Comparison of ENCODE assay signal across 13 mouse cellular contexts in genomic region chr8:57332676-57333482, GRCm38 (mm10). TPM values are rescaled to one million over a fixed set of nuclear protein-coding genes. Genes with fewer than 3 reads are reported as not detected.
DNase-seq lines count a peak whose midpoint lies in the region; ATAC-seq and TF ChIP-seq lines count a peak whose summit lies in the region.
"Had no signal": no experiment of that assay in that cellular context is flagged by ENCODE, and none has a peak within 500 bp of the region (broad histone marks: within the 10 kb centered on the region; RNA-seq: fewer than 3 reads in every experiment).

No protein-coding gene starts in this region.

- no peak for DNase-seq in lung, embryonic 14.5 days
- DNase-seq in lung, adult 18-20 months: no peak
- DNase-seq in adrenal gland, adult 8-10 months: no peak
- DNase-seq in left cerebral cortex, postnatal 36 days (ENCODE audit: low spot score in 2 of 2): no peak
- DNase-seq: kidney, adult 9 months; right cerebral cortex, postnatal 25 days; thymus, adult 18-20 months had no signal

- no peak overlapping the region for H3K9ac ChIP-seq in lung, embryonic 14.5 days
- H3K9ac ChIP-seq in embryonic facial prominence, embryonic 15.5 days: no peak overlapping the region; the same call in 1 of the 2 replicates
- peak overlapping the region; percentile 34 for H3K9ac ChIP-seq in intestine, embryonic 15.5 days
- no peak overlapping the region for H3K9ac ChIP-seq in neural tube, embryonic 15.5 days (replicated peaks)
- H3K9ac ChIP-seq: neural tube, embryonic 12.5 days had no signal

- no peak for ATAC-seq in lung, embryonic 14.5 days (ENCODE audit: insufficient read depth)
- no peak for ATAC-seq in embryonic facial prominence, embryonic 15.5 days (ENCODE audit: insufficient number of reproducible peaks, low FRiP score, low TSS enrichment, low read depth)
- no peak for ATAC-seq in intestine, embryonic 15.5 days
- peak; percentile 20; the same call in 1 of the 2 replicates for ATAC-seq in neural tube, embryonic 15.5 days (ENCODE audit: low FRiP score)

- intact Hi-C loops in left cerebral cortex, postnatal 36 days (cut with DNase I): loop anchor here (5.0 to 10.0 kb wide), 2 partner anchors 448 to 651 kb away; no protein-coding TSS in a partner anchor

- peak overlapping the region; percentile 12; the same call in 1 of the 2 replicates for H3K4me3 ChIP-seq in lung, embryonic 14.5 days (ENCODE audit: low read depth, low read length)
- peak overlapping the region; percentile 33 for H3K4me3 ChIP-seq in embryonic facial prominence, embryonic 15.5 days (replicated peaks)
- peak overlapping the region; percentile 29 for H3K4me3 ChIP-seq in intestine, embryonic 15.5 days (replicated peaks)
- no peak overlapping the region for H3K4me3 ChIP-seq in neural tube, embryonic 15.5 days (replicated peaks)
- H3K4me3 ChIP-seq: neural tube, embryonic 12.5 days had no signal

- H3K4me2 ChIP-seq in lung, embryonic 14.5 days: peak overlapping the region; percentile 45; the same call in 1 of the 2 replicates
- peak overlapping the region; percentile 45; the same call in 1 of the 2 replicates for H3K4me2 ChIP-seq in embryonic facial prominence, embryonic 15.5 days (replicated peaks)
- peak overlapping the region; percentile 58 for H3K4me2 ChIP-seq in intestine, embryonic 15.5 days (replicated peaks)
- H3K4me2 ChIP-seq in neural tube, embryonic 15.5 days: no peak overlapping the region
- H3K4me2 ChIP-seq: neural tube, embryonic 12.5 days had no signal

- no peaks in the 10 kb centered on the region for H3K9me3 ChIP-seq in lung, embryonic 14.5 days (ENCODE audit: low read depth, low read length)
- H3K9me3 ChIP-seq in embryonic facial prominence, embryonic 15.5 days (replicated peaks): no peaks in the 10 kb centered on the region
- no peaks in the 10 kb centered on the region for H3K9me3 ChIP-seq in intestine, embryonic 15.5 days
- no peaks in the 10 kb centered on the region for H3K9me3 ChIP-seq in neural tube, embryonic 15.5 days (replicated peaks)
- H3K9me3 ChIP-seq: neural tube, embryonic 12.5 days had no signal

- no peaks in the 10 kb centered on the region; the same call in 1 of the 2 replicates for H3K4me1 ChIP-seq in lung, embryonic 14.5 days (ENCODE audit: insufficient read depth)
- H3K4me1 ChIP-seq in embryonic facial prominence, embryonic 15.5 days: peaks cover 25% of the 10 kb centered on the region
- peaks cover 4% of the 10 kb centered on the region for H3K4me1 ChIP-seq in intestine, embryonic 15.5 days (replicated peaks)
- peaks cover 12% of the 10 kb centered on the region for H3K4me1 ChIP-seq in neural tube, embryonic 15.5 days

- no peaks in the 10 kb centered on the region for H3K36me3 ChIP-seq in lung, embryonic 14.5 days (ENCODE audit: insufficient read depth)
- H3K36me3 ChIP-seq in embryonic facial prominence, embryonic 15.5 days: no peaks in the 10 kb centered on the region
- H3K36me3 ChIP-seq in intestine, embryonic 15.5 days: no peaks in the 10 kb centered on the region
- no peaks in the 10 kb centered on the region for H3K36me3 ChIP-seq in neural tube, embryonic 15.5 days
- H3K36me3 ChIP-seq: neural tube, embryonic 12.5 days had no signal

- peaks cover 95% of the 10 kb centered on the region for H3K27me3 ChIP-seq in lung, embryonic 14.5 days (ENCODE audit: insufficient read depth, low read length)
- H3K27me3 ChIP-seq in embryonic facial prominence, embryonic 15.5 days: peaks cover 94% of the 10 kb centered on the region
- peaks cover 30% of the 10 kb centered on the region for H3K27me3 ChIP-seq in intestine, embryonic 15.5 days (replicated peaks)
- H3K27me3 ChIP-seq in neural tube, embryonic 15.5 days (replicated peaks): peaks cover 94% of the 10 kb centered on the region

- WGBS in lung, embryonic 14.5 days: 2% methylated on average over 26 of the region's 26 CpGs
- WGBS in embryonic facial prominence, embryonic 15.5 days: 2% methylated on average over 26 of the region's 26 CpGs
- WGBS in intestine, embryonic 15.5 days: 6% methylated on average over 26 of the region's 26 CpGs
- 1% methylated on average over 26 of the region's 26 CpGs for WGBS in neural tube, embryonic 15.5 days

- H3K27ac ChIP-seq in lung, embryonic 14.5 days (ENCODE audit: low read depth): peak overlapping the region; percentile 38; the same call in 1 of the 2 replicates
- H3K27ac ChIP-seq in embryonic facial prominence, embryonic 15.5 days (replicated peaks): peak overlapping the region; percentile 72
- H3K27ac ChIP-seq in intestine, embryonic 15.5 days: peak overlapping the region; percentile 75
- H3K27ac ChIP-seq in neural tube, embryonic 15.5 days (replicated peaks): no peak overlapping the region
- H3K27ac ChIP-seq: macrophage; neural tube, embryonic 12.5 days had no signal

- no peak for TF ChIP-seq CTCF in lung, embryonic 14.5 days (IDR thresholded peaks at IDR 0.05; ENCODE audit: low read depth)

RNA-seq across cellular contexts. Expression of gene Hand2, which starts 12.1 kb away (rescaled TPM):
- polyA plus RNA-seq in lung, embryonic 14.5 days (2014; fragmentation: Nextera tagmentation; extraction: Ambion mirVana): 0.16 and 0.24 TPM in 2 replicates
- 2.3 and 3.8 TPM in 2 replicates for polyA plus RNA-seq in embryonic facial prominence, embryonic 15.5 days (2015; fragmentation: Nextera tagmentation; extraction: Ambion mirVana)
- polyA plus RNA-seq in intestine, embryonic 15.5 days (2015; fragmentation: Nextera tagmentation; extraction: Ambion mirVana): 6.7 and 9.4 TPM in 2 replicates
- polyA plus RNA-seq in neural tube, embryonic 15.5 days (2015; fragmentation: Nextera tagmentation; extraction: Ambion mirVana): 1.0 TPM in 1 of 2 replicates, not detected in the other
- 10 to 100 TPM; 41.8 to 70.8 (median 51.0) TPM for total RNA-seq in adrenal gland, adult 8-10 months (2022)
- not detected for total RNA-seq in left cerebral cortex, postnatal 36 days (2021)
- total RNA-seq: layer of hippocampus, postnatal 25 days had no signal
- polyA plus RNA-seq: macrophage had no signal
